Mouse (Mus musculus): Measurements from ENCODE around the gene Coro1c.
"Not testable (repeated sequence)": the region's sequence is repeated elsewhere in the genome, so short reads cannot be mapped to it uniquely, and the experiment has no call there.

Gene Coro1c

DNA sequence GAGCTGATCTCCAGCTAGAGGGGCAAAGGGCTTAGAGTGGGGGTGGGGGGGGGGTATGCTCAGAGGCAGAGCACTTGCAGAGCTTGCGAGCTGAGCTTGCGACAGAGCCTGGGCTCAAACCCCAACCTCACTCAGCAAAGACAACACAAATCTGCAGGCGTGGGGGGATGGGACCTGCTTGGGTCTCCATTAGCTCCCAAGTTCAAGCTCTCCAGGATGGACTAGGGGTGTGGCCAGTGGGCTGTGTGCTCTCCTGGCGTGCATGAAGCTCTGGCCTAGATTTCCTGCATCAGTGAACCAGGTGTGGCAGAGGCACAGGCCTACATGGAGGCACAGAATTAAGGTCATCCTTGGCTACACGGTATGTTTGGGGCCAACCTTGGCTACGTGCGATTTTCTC is 80.1 kb downstream of the Coro1c start:
- DNase-seq (ENCODE audit: low spot score): no peak

DNA sequence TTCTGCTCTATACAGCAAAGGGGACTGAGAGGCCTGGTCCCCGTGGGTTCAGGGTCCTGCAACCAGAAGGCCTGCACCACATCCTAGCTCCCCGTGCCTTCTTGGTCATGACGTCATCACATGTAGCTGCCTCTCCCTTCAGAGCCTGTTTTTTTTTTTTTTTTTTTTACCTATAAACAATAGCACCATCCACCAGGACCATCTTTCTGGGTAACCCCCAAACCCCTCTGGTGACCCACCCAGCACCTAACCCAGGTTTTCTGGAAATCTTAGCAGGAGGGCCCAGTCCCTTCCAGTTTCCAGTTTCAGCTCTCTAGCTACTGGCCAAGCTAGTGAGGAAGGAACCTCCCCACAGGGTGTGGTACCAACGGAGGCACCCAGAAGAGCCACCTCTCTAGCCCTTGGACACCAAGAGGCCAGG is 80.6 kb downstream of the Coro1c start:
- DNase-seq (ENCODE audit: low spot score): no peak

DNA sequence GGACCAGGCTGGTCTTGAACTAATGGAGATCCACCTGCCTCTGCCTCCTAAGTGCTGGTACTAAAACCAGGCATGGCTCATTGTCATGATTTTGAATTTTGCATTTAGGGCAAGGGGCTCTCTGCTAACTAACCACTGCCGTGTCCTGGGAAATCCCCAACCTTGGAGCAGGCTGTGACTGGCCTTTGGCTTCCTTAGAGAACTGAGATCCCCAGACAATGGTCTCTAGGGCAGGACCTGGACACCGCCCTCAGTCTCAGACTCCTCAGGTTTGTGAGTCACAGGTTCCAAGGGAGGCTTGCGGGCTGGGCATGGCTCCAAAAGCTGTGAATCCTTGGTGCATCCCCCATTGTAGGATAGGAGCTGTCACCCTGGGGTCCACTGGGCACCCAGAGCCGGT is 81.9 kb downstream of the Coro1c start:
- no peak for DNase-seq (ENCODE audit: low spot score)

DNA sequence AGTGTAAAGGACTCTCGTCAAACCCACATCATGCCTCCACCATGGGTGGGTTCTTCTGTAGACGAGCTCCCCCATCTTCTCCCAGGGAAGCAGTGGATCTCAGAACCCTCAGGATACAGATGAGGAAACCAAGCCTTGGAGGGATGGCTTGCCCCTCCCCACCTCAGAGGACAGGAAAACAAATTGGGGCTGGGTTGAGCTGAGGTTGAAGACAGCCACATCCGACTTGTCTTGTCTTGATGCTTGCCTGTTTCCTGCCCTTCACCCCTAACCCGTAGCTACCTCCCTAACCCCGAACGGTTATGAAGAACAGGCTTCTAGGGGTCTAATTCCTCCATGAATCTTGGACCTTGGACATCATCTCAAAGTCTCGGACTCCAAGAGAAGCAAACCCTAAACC is 83.0 kb downstream of the Coro1c start:
- DNase-seq (ENCODE audit: low spot score): no peak

DNA sequence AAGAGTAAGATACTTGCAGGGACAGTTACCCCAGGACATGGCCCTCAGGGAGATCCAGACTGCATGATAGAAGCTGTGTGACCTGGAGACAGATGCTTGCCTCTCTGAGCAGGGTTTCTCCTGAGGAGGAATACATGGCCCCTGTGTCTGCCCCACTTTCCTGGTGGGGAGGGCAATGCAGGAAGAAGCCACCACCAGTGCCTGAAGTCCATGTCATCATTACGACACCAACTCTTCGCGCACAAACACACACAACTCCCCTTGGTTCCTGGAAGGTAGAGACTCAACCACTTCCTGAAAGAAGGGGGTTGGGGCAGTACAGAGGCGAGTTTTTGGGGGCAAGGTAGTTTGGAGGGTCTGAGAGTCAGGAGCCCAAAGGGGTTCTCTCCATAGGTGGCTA is 84.3 kb downstream of the Coro1c start:
- DNase-seq (ENCODE audit: low spot score): no peak

DNA sequence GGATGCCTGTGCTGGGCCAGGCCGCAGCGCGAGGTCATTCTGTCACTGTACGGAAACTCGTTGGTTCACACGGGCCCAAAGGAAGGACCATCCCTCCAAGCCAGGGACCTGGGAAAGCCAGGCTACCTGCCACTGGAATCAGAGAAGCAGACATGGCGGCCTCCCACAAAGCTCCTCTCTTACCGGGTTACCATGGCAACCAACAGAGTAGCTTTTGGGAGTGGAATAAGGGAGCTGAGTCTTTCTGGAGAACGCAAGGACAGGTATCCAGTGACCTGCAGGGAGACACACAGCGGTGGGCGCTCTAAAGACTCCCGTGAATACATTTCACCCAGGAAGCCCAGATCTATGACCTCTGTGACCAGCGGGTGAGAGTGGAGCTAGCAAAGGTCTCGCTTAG is 90.0 kb downstream of the Coro1c start:
- DNase-seq (ENCODE audit: low spot score): no peak

DNA sequence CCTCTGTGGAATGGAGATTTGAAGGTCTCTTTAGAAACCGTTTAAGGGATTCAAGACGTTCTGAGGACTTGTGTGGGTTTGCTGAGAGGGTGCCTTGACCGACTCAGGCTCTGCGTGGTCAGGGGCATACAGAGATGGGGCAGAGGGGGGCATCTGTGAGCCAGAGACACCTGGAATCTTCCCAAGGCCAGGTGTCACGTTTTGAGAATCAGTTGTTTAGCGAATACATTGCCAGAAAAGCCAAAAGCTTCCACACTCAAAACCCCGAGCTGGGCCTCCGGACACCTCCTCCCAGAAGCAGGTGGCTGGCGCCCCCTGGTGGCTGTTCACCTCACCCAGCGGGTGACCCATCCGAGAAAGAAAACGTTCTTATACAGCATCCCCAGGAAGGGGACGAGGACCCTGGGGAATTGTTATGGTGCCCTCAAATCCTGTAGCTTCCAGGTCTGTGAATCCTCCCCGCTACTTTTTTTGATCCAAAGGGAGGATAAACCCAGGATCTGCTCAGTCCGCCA is 92.9 kb downstream of the Coro1c start:
- DNase-seq (ENCODE audit: low spot score): no peak

DNA sequence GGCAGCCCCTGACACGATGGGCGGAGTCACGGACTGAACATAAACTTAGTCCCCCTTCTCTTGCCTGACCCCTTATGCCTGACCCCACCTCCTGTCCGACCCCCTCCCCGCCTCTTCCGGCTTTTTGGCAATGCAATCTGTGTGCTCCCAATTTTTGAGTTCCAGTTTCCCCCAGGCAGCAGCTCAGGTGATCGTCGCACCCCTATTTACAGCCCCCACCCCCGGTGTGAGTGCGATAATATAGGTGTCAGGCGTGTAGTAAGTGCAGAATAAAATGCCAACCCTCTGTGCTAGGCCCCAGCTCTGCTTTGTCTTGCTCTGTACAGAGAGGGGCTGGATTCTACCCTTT is 93.5 kb downstream of the Coro1c start:
- no peak for DNase-seq (ENCODE audit: low spot score)

DNA sequence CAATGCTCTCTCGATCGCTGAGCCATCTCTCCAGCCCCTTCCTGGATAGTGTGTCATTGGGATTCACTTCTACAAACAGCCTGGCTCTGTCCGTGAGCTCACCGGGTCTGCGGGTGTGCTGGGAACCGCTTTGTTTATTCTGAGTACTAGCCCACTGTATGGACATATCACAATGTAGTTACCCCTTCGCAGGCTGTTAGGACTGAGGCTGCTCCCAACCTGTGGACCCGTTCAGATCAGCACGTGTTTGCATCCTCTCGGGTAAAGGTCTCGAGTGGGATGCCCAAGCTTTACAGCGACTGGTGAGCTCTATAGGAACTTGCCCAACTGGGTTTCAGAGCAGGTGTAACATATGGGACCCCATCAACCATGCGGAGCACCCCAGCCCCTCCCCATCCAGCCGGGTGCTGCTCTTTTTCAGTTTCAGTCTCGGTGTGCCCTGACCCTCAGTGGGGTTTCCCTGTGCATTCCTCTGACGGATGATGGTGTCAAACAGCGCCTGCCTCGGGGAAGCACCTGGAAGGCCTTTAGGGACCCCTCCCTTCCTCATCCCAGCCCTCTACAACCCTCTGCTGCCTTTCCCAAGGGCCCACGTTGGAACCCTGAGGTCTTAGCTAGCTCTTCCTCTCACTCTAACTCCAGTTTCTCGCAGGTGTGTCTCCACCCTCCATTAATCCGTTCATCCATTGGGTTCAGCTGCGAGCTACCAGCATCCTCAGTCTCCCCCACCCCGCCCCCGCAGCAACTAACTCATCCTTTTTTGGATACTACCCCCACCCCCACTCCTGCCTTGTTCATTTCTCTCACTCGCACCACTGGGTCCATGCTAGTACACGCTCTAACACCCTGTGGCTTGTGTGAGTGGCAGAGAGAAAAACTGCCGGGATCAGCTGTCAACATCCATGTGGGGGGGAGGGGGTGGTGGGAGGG is 94.2 kb downstream of the Coro1c start:
- DNase-seq (ENCODE audit: low spot score): no peak

DNA sequence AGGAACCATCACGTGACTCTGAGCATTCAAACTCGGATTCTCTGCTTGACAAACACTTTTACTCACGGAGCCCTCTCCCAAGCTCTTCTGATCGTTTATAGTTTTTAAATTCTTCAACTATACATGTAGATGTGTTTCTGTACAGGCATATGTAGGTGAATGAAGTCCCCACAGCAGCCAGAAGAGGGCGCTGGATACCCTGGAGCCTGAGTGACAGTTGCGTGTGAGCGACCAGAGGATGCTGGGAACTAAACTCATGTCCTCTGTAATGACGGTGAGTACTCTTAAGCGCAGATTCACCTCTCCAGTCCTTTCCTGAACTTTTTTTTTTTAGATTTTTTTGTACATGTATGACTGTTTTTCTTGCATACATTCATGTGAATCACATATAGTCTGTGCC is 95.0 kb downstream of the Coro1c start:
- no peak for DNase-seq (ENCODE audit: low spot score)

DNA sequence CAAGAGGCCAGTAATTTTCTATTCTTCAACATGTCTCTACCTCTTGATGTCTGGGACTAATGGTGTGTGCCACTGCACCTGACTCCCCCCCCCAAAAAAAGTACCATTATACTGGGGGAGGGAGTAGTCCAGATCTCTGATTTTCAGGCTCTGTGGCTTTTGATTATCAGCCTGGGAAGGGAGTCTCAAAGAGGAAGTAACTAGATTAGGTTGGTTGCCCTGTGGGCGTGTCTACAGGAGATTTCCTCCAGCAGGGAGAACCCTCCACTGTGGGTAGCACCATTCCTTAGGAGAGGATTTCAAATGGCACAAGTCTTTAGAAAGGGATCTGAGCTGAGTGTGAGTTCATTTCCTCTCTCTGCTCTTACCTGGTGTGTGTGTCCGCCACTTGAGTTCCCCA is 95.9 kb downstream of the Coro1c start:
- DNase-seq (ENCODE audit: low spot score): no peak

DNA sequence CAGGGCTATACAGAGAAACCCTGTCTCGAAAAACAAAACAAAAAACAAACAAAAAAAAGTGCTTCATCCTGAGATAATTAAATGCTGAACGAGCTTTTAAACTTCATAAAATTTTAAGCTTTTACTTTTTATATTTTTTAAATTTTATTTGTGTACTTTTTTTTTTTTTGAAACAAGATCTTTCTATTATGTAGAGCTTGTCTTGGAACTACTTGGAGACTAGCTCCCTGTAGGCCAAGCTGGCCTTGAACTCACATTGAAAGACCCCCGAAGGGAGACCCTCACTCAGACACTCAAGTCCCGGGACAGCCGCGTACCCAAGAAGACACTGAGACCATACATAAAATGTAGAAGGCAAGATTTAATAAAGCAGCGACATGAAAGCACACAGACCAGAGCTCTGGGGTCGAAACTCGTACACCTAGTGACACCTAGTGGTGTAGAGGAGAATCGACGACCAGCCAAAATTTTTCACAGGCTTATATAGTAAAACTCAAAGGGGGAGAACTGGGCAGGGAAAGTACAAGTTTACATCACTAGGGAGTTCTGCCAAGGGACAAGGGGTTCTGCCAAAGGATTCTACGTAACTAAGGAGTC is 96.6 kb downstream of the Coro1c start:
- DNase-seq (ENCODE audit: low spot score): not testable (repeated sequence)

DNA sequence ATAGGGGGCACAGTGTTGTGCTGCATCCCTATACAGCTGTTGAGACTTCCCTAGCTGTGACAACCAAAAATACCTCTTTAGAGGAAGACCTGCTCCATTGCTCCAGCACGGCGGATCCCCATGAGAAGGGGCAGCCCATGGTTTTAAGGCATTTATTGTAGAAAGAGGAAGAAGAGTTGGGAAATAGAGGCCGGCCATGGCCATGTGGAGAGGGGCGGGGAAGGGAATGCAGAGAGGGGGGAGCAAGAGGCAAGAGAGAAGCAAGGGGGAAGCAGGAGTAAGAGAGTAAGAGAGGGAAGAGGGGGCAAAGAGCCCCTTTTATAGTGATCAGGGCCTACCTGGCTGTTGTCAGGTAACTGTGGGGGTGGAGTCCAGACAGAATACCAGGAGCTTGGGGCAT is 98.4 kb downstream of the Coro1c start:
- no peak for DNase-seq (ENCODE audit: low spot score)

DNA sequence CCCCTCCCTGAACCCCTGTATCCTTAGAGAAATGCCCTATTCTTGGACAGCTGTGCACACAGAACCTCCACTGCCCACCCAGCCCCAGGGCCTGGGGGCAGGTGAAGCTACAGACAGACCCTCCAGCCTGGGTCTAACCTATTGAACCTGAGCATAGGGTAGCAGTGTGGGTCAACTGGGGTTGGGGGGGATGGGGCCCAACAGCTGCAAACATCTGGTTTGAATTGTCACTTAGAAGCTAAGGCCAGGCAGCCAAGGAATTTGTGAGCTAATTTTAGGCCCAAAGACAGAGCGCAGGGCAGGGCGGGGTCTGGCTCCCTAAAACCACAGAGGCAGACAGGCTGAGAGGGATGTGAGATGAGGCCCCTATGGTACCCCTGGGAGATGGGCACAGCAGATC is 100.4 kb downstream of the Coro1c start:
- no peak for DNase-seq (ENCODE audit: low spot score)

DNA sequence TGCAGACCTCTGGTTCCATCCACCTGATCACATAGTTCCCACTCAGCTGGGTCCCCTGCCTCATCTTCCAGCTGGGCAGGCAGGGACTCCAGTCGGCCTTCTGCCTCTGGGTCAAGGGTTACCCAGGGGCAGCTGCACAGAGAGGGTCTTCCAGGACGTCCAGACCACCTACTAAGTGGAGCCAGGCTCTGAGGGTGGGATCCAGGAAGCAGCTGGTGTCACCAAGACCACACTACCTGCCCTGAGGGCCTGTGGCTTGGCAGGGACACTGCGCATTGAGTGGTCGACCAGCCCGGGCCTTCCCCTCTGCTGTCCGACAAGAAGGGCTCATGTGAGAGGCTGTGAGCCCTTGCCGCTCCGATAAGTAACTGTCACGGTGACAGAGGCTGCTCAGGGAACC is 100.8 kb downstream of the Coro1c start:
- no peak for DNase-seq (ENCODE audit: low spot score)

DNA sequence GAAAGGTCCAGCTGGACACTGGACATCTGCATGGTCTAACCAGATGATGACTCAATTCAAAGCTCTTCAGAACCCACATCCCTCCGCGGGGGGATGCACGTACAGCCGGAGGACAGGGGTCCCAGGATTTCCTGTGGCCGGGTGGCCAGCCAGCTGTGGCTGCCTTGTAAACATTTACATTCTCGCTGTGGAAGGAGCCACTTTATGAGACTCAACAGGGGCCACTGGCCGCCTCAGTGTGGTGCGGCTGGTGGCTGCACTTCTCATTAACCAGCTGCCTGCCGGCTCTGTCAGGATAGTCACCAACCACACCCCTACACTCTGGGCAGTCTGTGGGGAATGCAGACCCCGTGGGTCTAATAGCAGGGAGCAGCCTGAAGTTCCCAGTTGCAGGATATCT is 102.1 kb downstream of the Coro1c start:
- DNase-seq (ENCODE audit: low spot score): no peak

DNA sequence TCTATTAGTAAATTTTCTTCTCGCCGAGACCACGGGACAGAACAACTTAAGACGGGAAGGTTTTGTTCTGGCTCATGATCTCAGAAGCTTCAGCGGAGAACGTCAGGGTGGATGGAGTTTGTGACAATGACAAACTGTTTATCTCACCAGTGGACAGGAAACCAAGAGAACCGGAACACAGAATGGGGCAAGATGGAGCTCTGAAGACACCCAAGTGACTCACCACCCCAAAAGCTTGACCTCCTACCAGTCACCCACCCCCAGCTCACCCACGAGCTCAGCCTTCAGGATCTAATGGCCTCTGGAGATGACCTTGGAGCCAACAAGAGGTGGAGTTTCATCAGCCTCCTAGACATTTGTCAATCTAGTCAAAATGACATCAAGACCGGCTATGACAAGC is 103.3 kb downstream of the Coro1c start:
- DNase-seq (ENCODE audit: low spot score): no peak

DNA sequence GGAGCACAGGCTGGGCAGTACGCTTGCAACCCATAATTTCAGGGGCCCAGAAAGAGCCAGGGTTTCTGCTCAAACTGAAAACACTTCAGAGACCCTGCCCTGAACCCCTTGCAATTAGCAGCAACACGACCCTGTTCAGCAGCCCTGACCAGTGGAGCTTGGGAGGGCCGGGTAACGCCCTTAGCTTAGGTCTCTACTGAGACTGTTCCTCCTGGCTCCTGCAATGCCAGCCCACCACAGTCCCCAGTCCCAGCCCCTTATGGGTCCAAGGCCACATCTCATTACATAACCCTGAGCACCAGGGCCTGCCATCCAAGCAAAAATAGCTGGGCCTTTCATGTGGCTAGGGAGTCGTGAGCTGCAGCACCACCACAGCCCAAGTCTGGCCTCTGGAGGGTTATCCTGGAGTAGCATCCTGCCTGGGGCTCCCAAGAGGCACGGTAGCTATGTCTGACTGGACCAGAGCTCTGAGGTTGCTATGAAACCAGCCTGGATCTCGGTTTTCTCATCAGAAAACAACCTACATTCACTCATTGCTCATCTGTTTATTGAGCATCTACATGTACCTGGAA is 104.1 kb downstream of the Coro1c start:
- DNase-seq (ENCODE audit: low spot score): no peak

DNA sequence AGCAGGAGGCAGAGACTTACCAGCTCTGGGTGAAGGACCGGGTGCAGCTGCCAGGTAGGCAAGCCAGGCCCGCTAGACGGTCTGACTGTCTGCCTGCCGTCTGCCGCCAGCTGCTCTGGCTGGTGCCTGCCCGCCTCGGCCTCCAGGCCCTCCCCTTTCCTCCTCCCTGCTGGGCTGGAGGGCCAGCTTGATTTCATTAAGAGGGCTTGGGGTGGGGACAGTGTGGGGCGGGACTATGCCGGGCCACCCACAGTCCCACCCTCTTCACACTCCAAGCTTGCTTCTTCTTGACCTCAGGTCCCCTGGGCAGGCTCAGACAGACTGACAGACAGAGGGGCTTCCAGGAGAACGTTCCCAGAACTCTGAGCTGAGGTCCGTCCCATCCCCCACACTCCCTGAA is 108.3 kb downstream of the Coro1c start, which contains the start of gene Tmem119:
Gene Tmem119 (minus strand): TSS at position 237 of the 400 bp plus-strand sequence.
- DNase-seq (ENCODE audit: low spot score): no peak

DNA sequence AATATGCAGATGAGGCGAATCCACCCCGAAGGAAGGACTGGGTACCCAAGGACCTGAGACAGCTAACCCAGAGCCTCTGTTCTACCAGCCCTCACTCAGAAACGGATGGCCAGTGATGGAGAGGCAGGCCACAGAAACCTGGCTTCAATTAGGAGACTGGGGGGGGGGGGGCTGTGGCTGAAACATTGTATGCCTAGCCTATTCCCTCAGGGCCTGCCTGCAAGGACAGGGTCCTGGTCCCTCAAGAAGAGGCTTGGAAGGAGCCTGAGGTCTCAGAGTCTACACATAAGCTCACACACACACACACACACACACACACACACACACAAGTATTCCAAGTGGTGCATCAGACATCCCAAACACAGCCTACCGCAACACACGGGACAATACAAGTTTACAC is 108.9 kb downstream of the Coro1c start:
- DNase-seq (ENCODE audit: low spot score): no peak

DNA sequence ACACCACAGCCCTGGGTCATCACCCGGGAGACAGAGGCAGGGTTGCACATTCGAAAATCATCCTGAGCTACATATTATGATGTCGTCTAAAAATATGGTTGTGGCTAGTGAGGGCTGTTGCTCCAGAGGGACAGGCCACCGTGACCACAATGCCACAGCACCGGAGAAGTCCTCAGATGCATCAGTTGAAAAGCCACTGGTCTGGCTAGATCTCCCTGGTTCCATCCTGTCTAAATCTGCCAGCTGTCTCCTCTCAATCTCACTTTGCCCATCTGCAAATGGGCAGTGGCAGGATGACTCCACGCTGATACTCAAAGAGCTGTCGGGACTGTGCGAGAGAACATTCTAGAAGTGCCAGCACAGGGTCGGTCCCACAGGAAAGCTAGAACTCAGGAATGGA is 110.0 kb downstream of the Coro1c start:
- DNase-seq (ENCODE audit: low spot score): no peak

DNA sequence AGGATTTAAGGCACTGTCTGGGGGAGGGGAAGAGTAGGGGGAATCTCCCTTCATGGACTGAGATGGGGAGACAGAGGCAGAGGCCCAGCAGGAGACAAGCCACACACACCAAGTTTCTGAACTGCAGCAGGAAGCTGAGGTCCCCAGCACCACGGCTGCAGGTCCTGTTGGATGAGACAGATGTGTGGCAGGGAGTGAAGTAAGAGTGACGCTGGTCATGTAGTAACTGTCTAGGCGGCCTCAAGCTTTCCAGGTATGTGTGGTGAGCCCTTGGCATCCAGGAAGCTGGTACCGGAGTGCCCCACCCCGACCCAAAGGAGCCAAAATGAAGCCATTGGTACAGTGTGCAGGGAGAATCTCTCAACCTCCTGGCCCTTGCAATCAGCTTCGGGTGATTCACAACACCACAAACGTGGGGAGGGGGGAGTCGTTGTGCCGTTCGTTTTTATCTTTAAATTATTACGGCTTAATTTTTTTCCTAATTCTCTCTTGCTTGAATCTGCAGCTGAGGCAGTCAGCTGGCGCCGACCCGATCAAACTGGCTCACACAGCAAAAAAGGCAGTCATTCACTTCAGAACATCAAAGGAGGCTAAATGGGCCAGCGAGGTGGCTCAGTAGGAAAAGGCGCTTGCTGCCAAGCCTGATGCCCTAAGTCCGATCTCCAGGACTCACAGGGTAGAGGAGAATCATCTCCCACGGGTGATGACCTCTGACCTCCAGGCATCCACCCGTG is 111.2 kb downstream of the Coro1c start:
- DNase-seq (ENCODE audit: low spot score): no peak
